Mouse (Mus musculus) bone marrow, adult 2 months (tissue): ENCODE measurements around the gene Nsmf. TPM values are rescaled to one million over a fixed set of nuclear protein-coding genes. Genes with fewer than 3 reads are reported as not detected.

Source experiments
- H3K27ac ChIP-seq: fragments of 200-500 bp; 2 replicates; pipeline ENCODE4 v1.5.1; 2012; ENCODE audit warnings: low read depth, mild to moderate bottlenecking, control low read depth, inconsistent platforms, low read length; ENCODE audit not compliant: control insufficient read depth, poor library complexity, insufficient read depth
- H3K4me1 ChIP-seq: fragments of 200-500 bp; 2 replicates; pipeline ENCODE4 v1.6.1; 2011; ENCODE audit warnings: low read length; ENCODE audit not compliant: control insufficient read depth, insufficient read depth
- H3K4me3 ChIP-seq: fragments of 200-500 bp; replicated peaks from 2 replicates; pipeline ENCODE3; 2011; ENCODE audit warnings: mild to moderate bottlenecking, low read depth, low read length, control low read depth; ENCODE audit not compliant: control insufficient read depth
- CTCF ChIP-seq: fragments of 200-500 bp; IDR thresholded peaks from 2 replicates; pipeline ENCODE4 v1.5.1; 2011; ENCODE audit warnings: low read length, control low read depth; ENCODE audit not compliant: control insufficient read depth, insufficient read depth
- POLR2A ChIP-seq: fragments of 200-500 bp; IDR thresholded peaks from 2 replicates; pipeline ENCODE4 v1.6.1; 2011; ENCODE audit warnings: low read depth, mild to moderate bottlenecking, control low read depth, low read length, borderline replicate concordance; ENCODE audit not compliant: control insufficient read depth
- whole genome bisulfite sequencing: fragments of 180-500 bp; shearing (Covaris S2); methylation state at CpG from one replicate; pipeline ENCODE4 v1.1.7; 2018; 5-methylcytosine and 5-hydroxymethylcytosine counted together
- polyA plus RNA-seq: library from polyadenylated mRNA; stranded (reverse); fragments of >200 nt; gene quantifications from 2 replicates; pipeline ENCODE4 v1.2.4, GENCODE M21; 2011; ENCODE audit warnings: low replicate concordance; ENCODE audit not compliant: missing spikeins, insufficient read depth, insufficient read length

Gene Nsmf
- polyA plus RNA-seq, 1 experiment = 28.2 TPM

DNA sequence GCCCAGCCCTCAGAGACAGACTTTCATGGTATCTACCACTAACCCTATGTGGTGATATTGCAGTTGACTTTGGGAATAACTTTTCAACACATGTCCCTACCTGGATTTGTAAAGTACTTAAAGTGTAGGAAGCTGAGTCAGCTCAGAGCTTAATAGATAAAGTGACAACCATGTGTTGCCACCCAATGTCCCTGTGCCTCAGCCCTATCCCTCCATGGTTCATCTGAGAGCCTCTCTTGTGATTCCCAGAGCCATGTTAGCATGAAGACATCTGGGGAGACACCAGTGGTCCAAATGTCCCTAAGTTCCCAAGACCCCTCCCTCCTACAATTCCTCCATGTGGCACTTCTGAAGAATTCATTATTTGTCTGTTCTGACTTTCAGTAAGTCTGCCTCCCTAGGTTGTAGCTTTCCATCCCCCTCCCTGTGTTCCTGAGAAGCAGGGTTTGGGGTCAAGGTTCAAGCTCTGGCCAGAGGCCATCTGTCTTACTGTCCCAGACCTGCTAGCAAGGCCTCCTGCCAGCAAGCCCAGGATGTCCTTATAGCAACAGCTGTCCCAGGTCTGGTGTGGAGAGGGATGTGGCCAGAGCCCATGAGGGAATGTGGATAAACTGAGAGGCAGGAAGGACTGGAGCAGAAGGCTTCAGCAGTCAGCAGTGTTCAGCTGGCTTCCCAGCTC is 56.5 kb downstream of the Nsmf start:
- no peak for TF ChIP-seq POLR2A
- no peak for TF ChIP-seq CTCF
- Histone ChIP-seq H3K4me1 (peaks cover 3% of the 10 kb centered on the region), H3K27ac (no peak overlapping the region), H3K4me3 (no peak overlapping the region)

DNA sequence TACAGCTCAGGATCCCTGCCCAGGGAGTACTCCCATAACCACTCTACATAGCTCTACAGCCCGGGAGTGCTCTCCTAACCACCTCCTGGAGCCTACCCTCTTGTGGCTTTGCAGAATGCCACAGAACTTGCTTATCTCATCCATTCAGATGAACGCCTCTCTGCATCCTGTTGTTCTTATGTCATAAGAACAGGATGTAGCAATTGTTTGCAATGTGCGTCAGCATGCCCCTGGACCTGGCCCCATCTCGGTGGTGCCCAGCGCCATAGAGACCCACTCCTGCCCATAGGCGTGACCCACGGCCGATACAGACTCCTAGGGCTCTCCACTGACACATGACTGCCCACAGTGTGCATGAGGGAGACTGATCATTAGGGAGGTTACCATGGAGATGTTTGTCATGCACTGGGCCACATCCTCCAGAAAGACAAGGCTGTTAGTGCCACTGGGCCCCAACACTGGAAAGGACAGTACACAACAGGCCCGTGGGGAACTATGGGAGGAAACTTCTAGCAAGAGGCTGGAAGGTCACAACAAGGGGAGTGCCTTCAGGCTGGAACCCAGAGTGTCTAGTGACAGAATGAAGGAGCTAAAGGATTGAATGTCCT is 57.1 kb downstream of the Nsmf start:
- TF ChIP-seq POLR2A (no peak), CTCF (no peak)
- peaks cover 5% of the 10 kb centered on the region for H3K4me1 ChIP-seq
- no peak overlapping the region for H3K4me3 ChIP-seq
- H3K27ac ChIP-seq = no peak overlapping the region
- 2% methylated on average over 9 of the region's 9 CpGs for WGBS

Other genes with a start within 250 kb of the Nsmf start
- gene Ehmt1, start 134.7 kb upstream of the Nsmf start, polyA plus RNA-seq = 18.0 and 31.3 TPM in 2 replicates
- gene Arrdc1, start 119.1 kb upstream of the Nsmf start, polyA plus RNA-seq = 77.0 and 140 TPM in 2 replicates
- gene Zmynd19, start 104.6 kb upstream of the Nsmf start, polyA plus RNA-seq = 13.1 and 15.4 TPM in 2 replicates
- 6.4 and 15.3 TPM in 2 replicates for gene Dph7, start 92.0 kb upstream of the Nsmf start, polyA plus RNA-seq
- 46.5 and 61.1 TPM in 2 replicates for gene Mrpl41, start 79.3 kb upstream of the Nsmf start, polyA plus RNA-seq
- 45.6 and 71.4 TPM in 2 replicates for gene Pnpla7, start 78.3 kb upstream of the Nsmf start, polyA plus RNA-seq
- gene Entpd8, start 25.9 kb downstream of the Nsmf start, polyA plus RNA-seq = not detected in 2 replicates
- not detected in 2 replicates for gene Noxa1, start 40.8 kb downstream of the Nsmf start, polyA plus RNA-seq
- 1.7 and 2.6 TPM in 2 replicates for gene Nrarp, start 126.4 kb downstream of the Nsmf start, polyA plus RNA-seq
- 3.9 and 8.9 TPM in 2 replicates for gene Tor4a, start 142.5 kb downstream of the Nsmf start, polyA plus RNA-seq
- 26.7 and 38.0 TPM in 2 replicates for gene Nelfb, start 157.1 kb downstream of the Nsmf start, polyA plus RNA-seq
- not detected in 2 replicates for gene Stpg3, start 160.3 kb downstream of the Nsmf start, polyA plus RNA-seq
- gene Fam166a, start 164.4 kb downstream of the Nsmf start, polyA plus RNA-seq = not detected in 2 replicates
- gene Tubb4b, start 170.3 kb downstream of the Nsmf start, polyA plus RNA-seq = 319 and 327 TPM in 2 replicates
- not detected in 2 replicates for gene Slc34a3, start 180.0 kb downstream of the Nsmf start, polyA plus RNA-seq
- not detected in 2 replicates for gene Rnf224, start 182.4 kb downstream of the Nsmf start, polyA plus RNA-seq
- gene Rnf208, start 187.9 kb downstream of the Nsmf start, polyA plus RNA-seq = 3.1 and 4.2 TPM in 2 replicates
- gene Cysrt1, start 188.1 kb downstream of the Nsmf start, polyA plus RNA-seq = not detected in 2 replicates
- gene AL732309.1, start 192.5 kb downstream of the Nsmf start, polyA plus RNA-seq = 9.9 and 22.3 TPM in 2 replicates
- gene Tmem203, start 201.1 kb downstream of the Nsmf start, polyA plus RNA-seq = 5.0 and 15.6 TPM in 2 replicates
- gene Tprn, start 208.3 kb downstream of the Nsmf start, polyA plus RNA-seq = 1.4 and 17.5 TPM in 2 replicates
- 48.8 and 65.8 TPM in 2 replicates for gene Ssna1, start 218.1 kb downstream of the Nsmf start, polyA plus RNA-seq
- gene Anapc2, start 218.1 kb downstream of the Nsmf start, polyA plus RNA-seq = 20.1 and 34.3 TPM in 2 replicates
- gene Tmem210, start 233.8 kb downstream of the Nsmf start, polyA plus RNA-seq = not detected in 2 replicates
- gene Lrrc26, start 235.6 kb downstream of the Nsmf start, polyA plus RNA-seq = not detected in 2 replicates